12 mouse cellular contexts compared by ENCODE assay signal in the genomic region with DNA sequence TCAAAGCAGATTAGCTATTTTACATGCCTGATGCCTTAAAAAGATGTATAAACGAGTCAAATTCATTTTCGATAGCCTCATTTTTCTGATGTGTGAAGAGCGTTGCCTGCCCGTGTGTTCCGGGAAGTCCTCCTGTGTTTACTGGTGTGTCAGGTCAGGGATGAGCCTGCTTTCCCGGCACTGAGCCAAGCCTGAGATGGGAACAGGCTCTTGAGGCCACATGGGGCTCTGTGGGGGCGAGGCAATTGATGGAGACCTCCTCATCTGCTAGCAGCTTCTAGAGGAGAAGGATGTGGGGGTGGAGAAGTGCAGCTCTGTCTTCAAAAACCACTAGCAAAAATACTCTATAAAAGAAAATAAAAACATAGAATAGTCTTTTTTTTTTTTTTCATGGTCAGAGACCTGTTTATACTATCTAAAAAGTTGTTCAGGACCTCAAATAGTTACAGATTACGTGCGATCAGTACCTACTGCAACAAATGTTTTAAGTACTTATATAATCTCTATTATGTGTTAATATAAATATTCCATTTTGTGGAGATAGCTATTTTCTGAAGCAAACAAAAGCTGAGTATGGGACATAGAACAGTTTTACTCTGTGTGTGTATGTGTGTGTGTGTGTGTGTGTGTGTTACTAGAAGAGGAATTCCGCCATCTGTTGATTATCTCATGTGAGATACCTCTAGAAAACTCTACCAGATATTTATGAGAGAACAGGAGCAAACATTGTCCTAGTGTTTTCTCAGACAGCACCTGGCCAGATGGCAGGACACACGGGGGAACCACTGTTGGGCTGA.
DNase-seq lines count a peak whose midpoint lies in the region; ATAC-seq and TF ChIP-seq lines count a peak whose summit lies in the region.
"Had no signal": no experiment of that assay in that cellular context is flagged by ENCODE, and none has a peak within 500 bp of the region (broad histone marks: within the 10 kb centered on the region; RNA-seq: fewer than 3 reads in every experiment).

No protein-coding gene starts in this region.

- H3K27ac ChIP-seq in hindbrain, postnatal 0 days: no peak overlapping the region
- no peak overlapping the region for H3K27ac ChIP-seq in hindbrain, embryonic 13.5 days
- H3K27ac ChIP-seq in lung, embryonic 16.5 days (ENCODE audit: low read length): peak overlapping the region; percentile 57
- peak overlapping the region; percentile 73 for H3K27ac ChIP-seq in embryonic fibroblast, embryonic 13.5 days (ENCODE audit: insufficient read depth, low read length)
- H3K27ac ChIP-seq: forebrain, embryonic 10.5 days; layer of hippocampus, adult 2 months had no signal

- H3K4me3 ChIP-seq in hindbrain, postnatal 0 days (ENCODE audit: low read length): no peak overlapping the region
- H3K4me3 ChIP-seq in hindbrain, embryonic 13.5 days: no peak overlapping the region
- H3K4me3 ChIP-seq in lung, embryonic 16.5 days (ENCODE audit: low read length): no peak overlapping the region
- no peak overlapping the region for H3K4me3 ChIP-seq in embryonic fibroblast, embryonic 13.5 days (ENCODE audit: insufficient read depth, low read length)
- H3K4me3 ChIP-seq: forebrain, embryonic 10.5 days; layer of hippocampus, adult 2 months had no signal

- H3K4me2 ChIP-seq in hindbrain, postnatal 0 days (ENCODE audit: low read depth, low read length): no peak overlapping the region
- H3K4me2 ChIP-seq in hindbrain, embryonic 13.5 days: no peak overlapping the region
- no peak overlapping the region for H3K4me2 ChIP-seq in lung, embryonic 16.5 days (ENCODE audit: low read depth, low read length)

- H3K36me3 ChIP-seq in hindbrain, postnatal 0 days (ENCODE audit: insufficient read depth, low read length): no peaks in the 10 kb centered on the region
- H3K36me3 ChIP-seq in hindbrain, embryonic 13.5 days: no peaks in the 10 kb centered on the region
- H3K36me3 ChIP-seq in lung, embryonic 16.5 days (ENCODE audit: control insufficient read depth, insufficient read depth, low read length): no peaks in the 10 kb centered on the region
- H3K36me3 ChIP-seq: forebrain, embryonic 10.5 days; G1E had no signal

- no peaks in the 10 kb centered on the region for H3K4me1 ChIP-seq in hindbrain, postnatal 0 days (ENCODE audit: insufficient read depth, low read length)
- H3K4me1 ChIP-seq in hindbrain, embryonic 13.5 days (replicated peaks): peaks cover 5% of the 10 kb centered on the region
- H3K4me1 ChIP-seq in lung, embryonic 16.5 days (replicated peaks; ENCODE audit: control insufficient read depth, insufficient read depth, low read length): peaks cover 7% of the 10 kb centered on the region
- peaks cover 6% of the 10 kb centered on the region; the same call in 1 of the 2 replicates for H3K4me1 ChIP-seq in embryonic fibroblast, embryonic 13.5 days (ENCODE audit: control insufficient read depth, insufficient read depth, low read length)

- no peaks in the 10 kb centered on the region for H3K9me3 ChIP-seq in hindbrain, postnatal 0 days (ENCODE audit: low read length)
- no peaks in the 10 kb centered on the region for H3K9me3 ChIP-seq in hindbrain, embryonic 13.5 days
- no peaks in the 10 kb centered on the region for H3K9me3 ChIP-seq in lung, embryonic 16.5 days (ENCODE audit: control insufficient read depth, low read length)
- H3K9me3 ChIP-seq: forebrain, embryonic 10.5 days; G1E had no signal

- H3K27me3 ChIP-seq in hindbrain, postnatal 0 days (ENCODE audit: insufficient read depth, low read length): no peaks in the 10 kb centered on the region
- H3K27me3 ChIP-seq in hindbrain, embryonic 13.5 days: no peaks in the 10 kb centered on the region
- no peaks in the 10 kb centered on the region for H3K27me3 ChIP-seq in lung, embryonic 16.5 days (ENCODE audit: control insufficient read depth, insufficient read depth, low read depth, low read length)

- ATAC-seq in hindbrain, postnatal 0 days: no peak
- ATAC-seq in hindbrain, embryonic 13.5 days (ENCODE audit: low FRiP score): no peak
- ATAC-seq in lung, embryonic 16.5 days (ENCODE audit: low read depth): peak; percentile 74
- ATAC-seq: hindbrain, embryonic 16.5 days had no signal

- 54% methylated on average over 11 of the region's 11 CpGs for WGBS in hindbrain, postnatal 0 days
- 62% methylated on average over 11 of the region's 11 CpGs for WGBS in hindbrain, embryonic 13.5 days
- 46% methylated on average over 11 of the region's 11 CpGs for WGBS in lung, embryonic 16.5 days

- H3K9ac ChIP-seq in hindbrain, postnatal 0 days (replicated peaks; ENCODE audit: low read length): no peak overlapping the region
- no peak overlapping the region for H3K9ac ChIP-seq in hindbrain, embryonic 13.5 days
- no peak overlapping the region for H3K9ac ChIP-seq in lung, embryonic 16.5 days (ENCODE audit: low read length)

- no peak for TF ChIP-seq CTCF in hindbrain, postnatal 0 days (IDR thresholded peaks at IDR 0.05; ENCODE audit: low read depth)
- TF ChIP-seq CTCF in embryonic fibroblast, embryonic 13.5 days (IDR thresholded peaks at IDR 0.05; ENCODE audit: borderline replicate concordance, insufficient read depth, low read length): no peak

- DNase-seq in adrenal gland, postnatal 25 days: peak; percentile 29
- no peak for DNase-seq in adrenal gland, adult 2 months
- peak; percentile 51 for DNase-seq in hindbrain, postnatal 0 days (ENCODE audit: low spot score)
- no peak for DNase-seq in lung, postnatal 4 days
- no peak for DNase-seq in testis, postnatal 14 days (ENCODE audit: low spot score)

- no peak for TF ChIP-seq POLR2A in embryonic fibroblast, embryonic 13.5 days (IDR thresholded peaks at IDR 0.05; ENCODE audit: low read depth, low read length)

Comparison
In these comparisons a context has a peak if more than half of its experiments do, and no peak if none do; other contexts are left out.
1. DNase-seq: peak in adrenal gland, postnatal 25 days (single experiment) and hindbrain, postnatal 0 days (single experiment); none in adrenal gland, adult 2 months (single experiment), lung, postnatal 4 days (0 of 2) and testis, postnatal 14 days (single experiment).
2. H3K27ac ChIP-seq: peak in lung, embryonic 16.5 days (single experiment) and embryonic fibroblast, embryonic 13.5 days (single experiment); none in hindbrain, postnatal 0 days (single experiment) and hindbrain, embryonic 13.5 days (single experiment).